Mouse (Mus musculus) neural tube, embryonic 12.5 days (tissue): ENCODE measurements around the gene Rbfox1. TPM values are rescaled to one million over a fixed set of nuclear protein-coding genes. Genes with fewer than 3 reads are reported as not detected.

Source experiments
- ATAC-seq: fragments of 200-750 bp; cut with Nextera tagmentation; 2 replicates; pipeline ENCODE4 v1.8.0; 2017; ENCODE audit warnings: low read depth, mild to moderate bottlenecking, moderate TSS enrichment, moderate library complexity; ENCODE audit not compliant: low FRiP score
- H3K27ac ChIP-seq: fragments of 300-500 bp; sonication (generic); 2 replicates; pipeline ENCODE4 v1.5.1; 2016
- H3K27me3 ChIP-seq: fragments of 300-500 bp; sonication (generic); replicated peaks from 2 replicates; pipeline ENCODE4 v1.6.1; 2016; ENCODE audit warnings: mild to moderate bottlenecking
- H3K36me3 ChIP-seq: fragments of 300-500 bp; sonication (generic); 2 replicates; pipeline ENCODE4 v1.6.1; 2016; ENCODE audit warnings: mild to moderate bottlenecking
- H3K4me1 ChIP-seq: fragments of 300-500 bp; sonication (generic); 2 replicates; pipeline ENCODE4 v1.6.1; 2016
- H3K4me2 ChIP-seq: fragments of 300-500 bp; sonication (generic); replicated peaks from 2 replicates; pipeline ENCODE4 v1.6.1; 2016; ENCODE audit warnings: mild to moderate bottlenecking
- H3K4me3 ChIP-seq: fragments of 300-500 bp; sonication (generic); 2 replicates; pipeline ENCODE4 v1.5.1; 2016
- H3K9ac ChIP-seq: fragments of 300-500 bp; sonication (generic); 2 replicates; pipeline ENCODE4 v1.6.1; 2016; ENCODE audit warnings: mild to moderate bottlenecking
- H3K9me3 ChIP-seq: fragments of 300-500 bp; sonication (generic); 2 replicates; pipeline ENCODE4 v1.6.1; 2016; ENCODE audit warnings: mild to moderate bottlenecking
- WGBS: fragments of 180-500 bp; shearing (Covaris S2); methylation state at CpG from one replicate; pipeline ENCODE4 v1.1.7; 2016; 5-methylcytosine and 5-hydroxymethylcytosine counted together
- polyA plus RNA-seq: library from polyadenylated mRNA; unstranded; fragments of >200 nt; fragmentation: Nextera tagmentation; extraction: Ambion mirVana; gene quantifications from 2 replicates; pipeline ENCODE4 v1.2.1, GENCODE M21; 2016

Rbfox1 gene
- polyA plus RNA-seq, 1 experiment from 2014 or later = 80.2 TPM

GRCm38 (mm10) chr16:6065481-6065880, 180.3 kb downstream of the Rbfox1 start:
- no peak for ATAC-seq
- H3K27ac ChIP-seq = no peak overlapping the region
- no peak overlapping the region for H3K4me2 ChIP-seq
- H3K4me3 ChIP-seq = no peak overlapping the region
- H3K27me3 ChIP-seq = no peaks in the 10 kb centered on the region
- no peaks in the 10 kb centered on the region for H3K4me1 ChIP-seq
- no peak overlapping the region for H3K9ac ChIP-seq
- no peaks in the 10 kb centered on the region for H3K36me3 ChIP-seq
- H3K9me3 ChIP-seq = no peaks in the 10 kb centered on the region
- WGBS = 91% methylated on average over 4 of the region's 4 CpGs

- 87% methylated on average over 10 of the region's 10 CpGs for WGBS
- H3K4me3 ChIP-seq = no peak overlapping the region
- no peak overlapping the region for H3K27ac ChIP-seq
- no peaks in the 10 kb centered on the region for H3K9me3 ChIP-seq
- no peaks in the 10 kb centered on the region for H3K27me3 ChIP-seq
- no peak overlapping the region for H3K9ac ChIP-seq
- no peaks in the 10 kb centered on the region for H3K36me3 ChIP-seq
- ATAC-seq = no peak
- no peak overlapping the region for H3K4me2 ChIP-seq
- H3K4me1 ChIP-seq = no peaks in the 10 kb centered on the region
Observed at GRCm38 (mm10) chr16:6075442-6076050, 190.4 kb downstream of the Rbfox1 start.

DNA sequence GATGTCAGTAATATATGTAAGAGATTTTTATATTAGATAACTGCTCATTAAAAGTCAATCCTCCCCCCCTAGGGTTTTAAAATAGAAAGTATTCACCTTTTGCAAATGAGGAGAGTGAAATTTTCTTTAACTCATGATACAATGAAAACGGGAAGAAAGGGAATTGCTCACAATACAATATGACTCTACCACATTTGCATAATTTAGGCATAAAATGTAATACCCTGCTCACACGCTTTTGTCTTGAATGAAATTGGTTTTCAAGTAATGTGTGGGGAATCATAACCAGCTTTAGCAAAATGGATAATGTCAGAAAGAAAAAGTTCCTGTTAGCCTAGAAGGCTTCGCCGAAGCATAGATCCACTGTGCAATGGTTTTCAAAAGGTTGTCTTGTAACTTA, 193.9 kb downstream of the Rbfox1 start:
- Histone ChIP-seq H3K4me1 (no peaks in the 10 kb centered on the region), H3K4me2 (no peak overlapping the region), H3K4me3 (no peak overlapping the region), H3K27ac (no peak overlapping the region), H3K9me3 (no peaks in the 10 kb centered on the region), H3K27me3 (no peaks in the 10 kb centered on the region), H3K9ac (no peak overlapping the region), H3K36me3 (no peaks in the 10 kb centered on the region)
- no peak for ATAC-seq
- WGBS = 76% methylated on average over 4 of the region's 4 CpGs

- Histone ChIP-seq H3K27me3 (no peaks in the 10 kb centered on the region), H3K4me3 (no peak overlapping the region), H3K9me3 (no peaks in the 10 kb centered on the region), H3K36me3 (no peaks in the 10 kb centered on the region), H3K27ac (no peak overlapping the region), H3K4me2 (no peak overlapping the region), H3K4me1 (peaks cover 3% of the 10 kb centered on the region), H3K9ac (no peak overlapping the region)
- WGBS = 75% methylated on average over 7 of the region's 7 CpGs
- no peak for ATAC-seq
Observed at GRCm38 (mm10) chr16:6084701-6085365, 199.7 kb downstream of the Rbfox1 start.

DNA sequence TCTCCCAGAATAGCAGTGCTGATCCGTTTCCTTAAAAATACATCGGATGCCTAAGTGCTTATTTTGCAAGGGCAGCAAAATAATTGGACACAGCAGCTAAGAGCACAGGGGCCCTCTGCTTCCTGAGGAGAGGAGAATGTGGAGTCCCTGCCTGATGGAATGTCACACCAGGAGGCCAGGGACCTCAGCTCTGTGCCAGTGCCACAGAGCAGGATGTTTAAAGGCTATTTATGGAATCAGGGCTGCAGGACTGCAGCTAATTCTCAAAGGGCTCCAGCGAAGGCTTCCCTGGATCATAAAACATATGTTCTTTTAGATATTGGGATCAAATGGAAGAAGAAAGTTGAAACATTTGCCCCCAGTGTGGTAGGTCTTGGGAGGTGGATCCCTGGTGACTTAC, 201.0 kb downstream of the Rbfox1 start:
- Histone ChIP-seq H3K4me1 (peaks cover 3% of the 10 kb centered on the region), H3K27ac (no peak overlapping the region), H3K27me3 (no peaks in the 10 kb centered on the region), H3K9ac (no peak overlapping the region), H3K9me3 (no peaks in the 10 kb centered on the region), H3K36me3 (no peaks in the 10 kb centered on the region), H3K4me2 (no peak overlapping the region), H3K4me3 (no peak overlapping the region)
- WGBS = 57% methylated on average over 3 of the region's 3 CpGs
- ATAC-seq = no peak

DNA sequence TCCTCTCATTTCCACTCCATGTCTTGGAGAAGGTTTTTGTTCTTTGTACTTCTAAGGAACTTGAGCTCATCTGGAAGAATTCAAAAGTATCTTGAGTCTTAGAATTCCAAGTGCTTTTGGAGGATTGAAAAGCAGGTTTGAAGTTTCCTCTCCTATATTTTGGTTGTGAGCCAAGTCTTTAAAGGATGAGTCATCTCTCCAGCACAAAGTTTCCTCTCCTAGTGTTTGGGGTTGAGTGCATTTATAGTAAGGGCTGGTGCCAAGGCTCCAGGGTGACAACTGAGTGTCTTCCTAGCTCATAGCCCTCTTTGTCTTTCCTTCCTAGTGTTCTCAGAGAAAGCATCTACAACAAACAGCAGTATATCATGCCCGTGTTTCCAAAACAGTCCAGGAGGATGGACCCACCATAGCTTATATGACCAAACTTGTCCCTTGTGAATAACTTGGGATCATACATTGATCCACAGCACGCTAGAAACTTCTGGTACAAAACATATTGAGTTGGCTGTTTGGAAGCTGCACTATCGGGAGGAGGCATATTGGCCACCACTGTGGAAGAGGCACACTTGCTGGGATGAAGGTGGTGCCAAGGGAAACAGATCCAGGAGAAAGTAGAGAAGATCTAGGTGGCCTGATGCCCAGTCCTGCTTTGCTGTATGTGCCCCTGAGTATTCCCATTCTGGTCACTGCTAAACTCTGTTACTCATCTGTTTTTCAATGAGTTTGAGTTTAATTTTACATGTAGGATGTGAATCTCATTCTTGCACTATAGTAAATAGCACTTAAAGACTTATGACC, 206.4 kb downstream of the Rbfox1 start:
- ATAC-seq = no peak
- WGBS = 88% methylated on average over 3 of the region's 3 CpGs
- Histone ChIP-seq H3K27ac (no peak overlapping the region), H3K4me2 (no peak overlapping the region), H3K9me3 (no peaks in the 10 kb centered on the region), H3K4me1 (no peaks in the 10 kb centered on the region; the same call in 1 of the 2 replicates), H3K27me3 (no peaks in the 10 kb centered on the region), H3K4me3 (no peak overlapping the region), H3K9ac (no peak overlapping the region), H3K36me3 (no peaks in the 10 kb centered on the region)

- H3K9me3 ChIP-seq = no peaks in the 10 kb centered on the region
- 88% methylated on average over 2 of the region's 2 CpGs for WGBS
- no peak overlapping the region for H3K9ac ChIP-seq
- H3K4me1 ChIP-seq = peaks cover 11% of the 10 kb centered on the region
- no peak; the same call in 1 of the 2 replicates for ATAC-seq
- no peaks in the 10 kb centered on the region for H3K36me3 ChIP-seq
- no peak overlapping the region for H3K4me3 ChIP-seq
- no peaks in the 10 kb centered on the region for H3K27me3 ChIP-seq
- no peak overlapping the region for H3K4me2 ChIP-seq
- no peak overlapping the region for H3K27ac ChIP-seq
Observed at GRCm38 (mm10) chr16:6095604-6096372, 210.6 kb downstream of the Rbfox1 start.

DNA sequence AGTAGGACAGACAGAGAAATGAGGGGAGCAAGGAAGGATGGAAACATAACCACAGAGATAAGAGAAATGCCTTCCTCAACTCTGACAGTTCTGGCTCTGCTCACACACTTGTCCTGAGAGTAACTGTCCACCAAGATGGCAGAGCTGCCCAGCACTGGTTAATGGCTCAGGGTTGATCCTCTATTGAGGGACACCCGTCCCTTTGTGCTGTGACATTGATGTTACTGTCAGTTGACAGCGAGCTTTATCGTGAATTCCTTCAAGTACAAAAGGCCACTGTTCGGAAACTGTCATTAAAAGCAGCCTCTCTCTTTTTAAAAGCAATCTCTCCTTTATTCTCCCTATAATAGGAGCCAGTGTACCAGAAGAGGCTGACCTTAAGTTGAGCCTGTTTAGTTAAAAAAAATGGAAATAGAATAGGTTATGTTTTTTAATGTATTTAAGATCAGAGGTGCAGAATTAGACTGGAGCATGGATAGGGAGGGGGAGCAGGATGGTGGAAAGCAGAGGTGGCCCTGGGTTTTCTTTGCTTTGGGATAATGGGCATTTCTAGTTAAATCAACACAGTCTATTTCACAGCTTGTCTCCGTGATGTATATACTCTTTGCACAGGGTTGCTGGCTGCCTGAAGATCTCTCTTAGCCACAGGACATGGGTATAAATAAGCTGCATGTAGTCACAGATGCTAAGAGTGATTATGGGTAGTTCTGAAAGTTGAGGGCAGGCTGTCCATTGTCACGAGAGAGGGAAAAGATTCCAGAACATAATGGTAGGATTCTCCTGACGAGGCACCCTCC, 212.3 kb downstream of the Rbfox1 start:
- no peaks in the 10 kb centered on the region for H3K36me3 ChIP-seq
- no peak; the same call in 1 of the 2 replicates for ATAC-seq
- H3K9ac ChIP-seq = no peak overlapping the region
- no peak overlapping the region for H3K4me3 ChIP-seq
- H3K27me3 ChIP-seq = no peaks in the 10 kb centered on the region
- peaks cover 11% of the 10 kb centered on the region for H3K4me1 ChIP-seq
- no peak overlapping the region for H3K4me2 ChIP-seq
- H3K27ac ChIP-seq = no peak overlapping the region
- no peaks in the 10 kb centered on the region for H3K9me3 ChIP-seq
- 22% methylated on average over 7 of the region's 7 CpGs for WGBS

GRCm38 (mm10) chr16:6098116-6098515, 213.0 kb downstream of the Rbfox1 start:
- H3K36me3 ChIP-seq = no peaks in the 10 kb centered on the region
- no peak overlapping the region for H3K9ac ChIP-seq
- H3K4me3 ChIP-seq = no peak overlapping the region
- no peaks in the 10 kb centered on the region for H3K9me3 ChIP-seq
- no peak overlapping the region for H3K4me2 ChIP-seq
- no peaks in the 10 kb centered on the region for H3K27me3 ChIP-seq
- no peak for ATAC-seq
- H3K4me1 ChIP-seq = peaks cover 11% of the 10 kb centered on the region
- no peak overlapping the region for H3K27ac ChIP-seq
- 90% methylated on average over 3 of the region's 3 CpGs for WGBS

- no peaks in the 10 kb centered on the region for H3K9me3 ChIP-seq
- H3K4me2 ChIP-seq = no peak overlapping the region
- peaks cover 11% of the 10 kb centered on the region for H3K4me1 ChIP-seq
- no peak for ATAC-seq
- H3K4me3 ChIP-seq = no peak overlapping the region
- WGBS = 54% methylated on average over 2 of the region's 2 CpGs
- H3K27me3 ChIP-seq = no peaks in the 10 kb centered on the region
- H3K36me3 ChIP-seq = no peaks in the 10 kb centered on the region
- H3K27ac ChIP-seq = no peak overlapping the region
- H3K9ac ChIP-seq = no peak overlapping the region
Observed at GRCm38 (mm10) chr16:6099598-6099997, 214.4 kb downstream of the Rbfox1 start.

- Histone ChIP-seq H3K4me2 (no peak overlapping the region), H3K27ac (no peak overlapping the region), H3K4me3 (no peak overlapping the region), H3K4me1 (peaks cover 11% of the 10 kb centered on the region), H3K27me3 (no peaks in the 10 kb centered on the region), H3K9ac (no peak overlapping the region), H3K36me3 (no peaks in the 10 kb centered on the region), H3K9me3 (no peaks in the 10 kb centered on the region)
- 77% methylated on average over 5 of the region's 5 CpGs for WGBS
- no peak for ATAC-seq
Observed at GRCm38 (mm10) chr16:6100421-6100877, 215.3 kb downstream of the Rbfox1 start.
